Mouse (Mus musculus): ENCODE measurements at regions not wholly inside any gene's neighbourhood (a gene's known extent, or its start where the extent isn't known, plus 50 kb on each side); places are given as distances from the start of the nearest gene placed in this dataset.
A peak's percentile ranks its signal among the peaks of the same experiment; 100 is the strongest.

DNA sequence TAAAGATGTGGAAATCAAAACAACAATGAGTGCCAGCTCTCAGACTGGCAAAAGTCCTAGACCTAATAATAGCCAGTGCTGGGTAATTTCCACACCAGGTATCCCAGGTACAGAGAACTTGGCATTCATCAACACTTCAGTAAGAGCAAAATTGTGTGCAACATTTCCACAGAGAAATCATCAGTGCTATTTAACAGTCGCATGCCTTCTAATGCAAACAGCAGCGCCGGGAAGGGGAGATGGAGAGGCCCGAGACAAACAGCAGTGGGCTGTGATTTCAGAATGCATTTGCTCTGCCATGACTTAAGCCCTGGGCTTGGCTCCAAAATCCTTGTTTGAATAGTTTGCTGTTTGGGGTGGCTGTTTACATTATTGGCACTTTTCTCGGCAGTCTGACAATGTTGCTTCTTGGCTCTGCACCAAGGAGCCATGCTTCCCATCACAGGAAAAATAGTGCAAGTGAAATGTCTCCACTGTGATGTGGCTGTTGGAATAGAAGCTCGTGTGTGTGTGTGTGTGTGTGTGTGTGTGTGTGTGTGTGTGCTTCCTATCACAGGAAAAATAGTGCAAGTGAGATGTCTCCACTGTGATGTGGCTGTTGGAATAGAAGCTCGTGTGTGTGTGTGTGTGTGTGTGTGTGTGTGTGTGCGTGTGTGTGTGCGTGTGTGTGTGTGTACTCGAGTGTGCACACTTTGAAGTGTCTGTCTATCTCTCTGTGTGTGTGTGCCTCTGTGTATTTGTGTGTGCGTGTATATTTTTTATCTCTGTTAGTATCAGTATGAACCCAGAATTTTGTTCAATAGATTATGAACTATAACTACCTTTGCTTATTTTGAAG lies 190.1 kb upstream of the Cdyl start:
- DNase-seq (ENCODE audit: low spot score in 2 of 2), result peak in 1 of 2 experiments; percentile 36

DNA sequence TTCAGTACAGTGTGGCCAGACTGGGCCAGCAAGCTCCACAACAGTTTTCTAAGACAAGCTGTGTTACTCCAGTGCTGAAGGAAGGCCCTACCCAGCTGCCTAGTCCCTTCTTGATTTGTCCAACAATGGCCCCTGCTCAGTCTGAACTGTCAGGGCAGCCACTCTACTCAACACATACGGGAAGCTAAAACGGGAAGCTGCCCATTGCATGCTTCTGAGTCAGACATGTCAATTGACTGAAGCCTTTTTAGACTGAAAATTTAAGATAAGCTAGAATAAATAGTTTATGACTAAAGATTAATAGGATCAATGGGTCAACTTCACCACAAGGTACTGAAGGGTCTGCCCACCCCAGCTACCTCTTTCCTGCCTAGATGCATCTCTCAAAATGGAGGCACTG lies 181.4 kb upstream of the Cdyl start:
- no peak for DNase-seq (ENCODE audit: low spot score in 2 of 2)

DNA sequence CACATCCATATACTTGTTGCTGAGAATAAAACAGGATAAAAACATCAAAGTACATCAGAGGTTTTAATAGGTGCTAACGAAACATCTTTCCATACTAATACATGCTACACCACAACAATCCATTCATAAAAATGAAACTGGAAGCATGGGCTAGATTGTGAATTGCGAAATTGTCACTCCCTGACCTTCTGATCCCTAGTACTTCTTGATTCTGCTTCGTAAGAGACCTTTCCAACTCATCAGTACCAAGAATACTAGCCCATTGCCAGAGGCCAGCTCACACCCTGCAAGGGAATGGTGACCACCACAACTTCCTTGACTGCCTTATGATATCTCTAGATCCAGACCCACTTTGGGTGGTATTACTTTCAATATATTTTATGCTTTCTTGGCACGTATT lies 177.3 kb upstream of the Cdyl start:
- no peak for DNase-seq (ENCODE audit: low spot score in 2 of 2)

DNA sequence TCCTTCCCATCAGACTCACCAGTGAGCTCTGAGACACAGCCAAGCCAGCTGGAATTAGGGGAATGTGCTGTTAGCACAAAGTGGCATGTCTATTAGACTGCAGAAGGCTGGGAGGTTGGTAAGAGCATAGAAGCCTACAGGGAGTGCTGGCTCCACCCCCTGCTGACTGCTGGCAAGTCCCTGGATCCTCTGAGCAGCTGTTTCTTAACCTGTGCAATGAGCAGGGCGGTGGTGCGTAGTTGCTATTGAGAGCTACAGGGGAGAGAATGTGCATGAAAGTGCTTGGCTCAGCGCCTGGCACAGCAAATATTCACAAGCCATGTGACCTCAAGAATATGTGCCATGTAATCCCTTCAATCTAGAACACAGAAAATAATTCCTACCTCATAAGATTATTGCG lies 173.5 kb upstream of the Cdyl start:
- no peak for DNase-seq (ENCODE audit: low spot score in 2 of 2)

DNA sequence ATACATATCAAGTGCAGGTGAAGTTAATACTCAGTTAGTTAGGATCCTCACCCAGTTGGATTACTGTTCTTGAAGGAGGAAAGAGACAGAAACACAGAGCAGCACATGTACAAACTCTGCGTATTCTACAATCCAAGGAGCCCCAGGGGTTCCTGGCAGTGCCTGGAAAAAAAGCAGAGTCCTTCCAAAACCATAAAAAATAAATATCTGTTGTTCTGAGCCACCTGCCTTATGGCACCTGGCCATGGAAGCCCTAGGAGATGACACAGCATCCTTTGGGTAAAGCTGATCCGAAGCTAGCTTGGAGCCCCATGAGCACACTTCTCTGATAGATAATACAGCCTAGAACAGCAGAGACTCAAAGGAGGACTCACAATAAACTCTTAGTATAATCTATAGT lies 159.9 kb upstream of the Cdyl start:
- DNase-seq (ENCODE audit: low spot score in 2 of 2), result no peak

DNA sequence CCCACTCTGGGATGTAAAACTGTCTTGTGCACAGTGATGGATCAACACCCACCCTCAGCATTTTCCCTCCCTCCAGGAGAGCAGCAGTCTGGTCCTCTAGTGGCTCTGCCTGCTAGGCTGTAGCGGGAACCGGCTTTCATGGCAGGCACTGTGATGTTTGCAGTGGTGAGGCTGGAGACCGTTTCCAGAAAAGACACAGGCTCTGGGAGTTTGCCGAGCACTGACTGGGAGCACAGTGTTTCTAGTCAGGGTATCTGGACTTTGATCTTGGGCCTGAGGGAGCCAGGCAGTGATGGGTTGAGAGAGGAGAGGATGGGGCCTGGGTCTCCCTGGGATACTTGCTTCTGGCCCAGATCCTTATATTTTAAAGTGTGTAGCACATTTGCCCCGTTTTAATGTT lies 158.7 kb upstream of the Cdyl start:
- no peak for DNase-seq (ENCODE audit: low spot score in 2 of 2)

DNA sequence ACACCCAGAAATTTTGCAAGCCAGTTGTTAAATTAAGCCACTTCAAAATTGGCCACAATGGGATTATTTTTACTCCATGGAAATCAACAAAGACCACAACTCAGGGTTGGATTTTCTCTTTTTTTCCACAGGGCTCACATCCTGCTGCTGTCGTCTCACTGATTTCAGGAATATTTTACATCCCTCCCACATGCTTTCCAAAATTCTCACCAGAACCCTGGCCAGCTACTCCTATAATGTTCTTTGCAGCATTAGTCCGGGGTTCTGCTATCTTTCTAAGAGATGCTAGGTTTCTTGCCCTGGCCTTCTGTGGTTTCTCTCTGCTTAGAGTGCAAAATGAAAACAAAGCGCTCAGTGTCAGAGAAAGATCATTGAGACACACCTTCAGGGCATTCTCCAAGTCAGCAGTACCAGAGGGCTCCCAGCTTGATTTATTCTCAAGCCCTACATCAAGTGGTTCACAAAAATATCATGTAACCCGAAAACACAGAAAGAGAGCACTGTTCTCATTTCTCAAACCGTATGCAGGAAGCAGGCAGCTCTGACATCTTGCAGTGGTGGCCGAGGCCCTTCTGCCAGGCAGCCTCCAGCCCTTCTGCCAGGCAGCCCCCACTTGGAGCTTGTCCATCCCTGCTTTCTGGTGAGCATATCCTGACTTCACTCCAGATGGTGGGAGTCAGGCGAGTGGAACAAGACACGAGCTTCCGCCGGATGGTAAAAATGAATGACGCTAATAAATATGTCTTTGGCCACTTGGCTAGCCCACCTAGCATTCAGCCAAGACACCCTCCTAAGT lies 158.1 kb upstream of the Cdyl start:
- no peak for DNase-seq (ENCODE audit: low spot score in 2 of 2)

DNA sequence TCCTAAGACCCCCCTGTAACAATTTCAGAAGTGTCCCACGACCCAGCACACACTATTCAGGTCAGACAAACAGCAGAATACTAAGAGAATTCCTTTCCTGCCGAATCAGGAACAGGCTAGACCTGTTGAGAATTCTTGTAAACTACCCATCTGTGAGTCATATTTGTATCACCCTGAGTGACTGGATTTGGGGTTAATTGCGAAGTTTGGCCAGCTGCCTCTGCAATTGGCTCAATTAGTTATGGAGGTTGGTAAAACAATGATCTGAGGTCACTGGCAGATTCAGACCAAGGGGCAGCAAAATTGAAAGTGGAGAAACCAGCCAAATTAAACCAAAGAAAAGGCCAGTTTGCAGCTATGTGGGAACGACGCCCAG lies 157.5 kb upstream of the Cdyl start:
- DNase-seq (ENCODE audit: low spot score in 2 of 2), result peak in 1 of 2 experiments; percentile 18

DNA sequence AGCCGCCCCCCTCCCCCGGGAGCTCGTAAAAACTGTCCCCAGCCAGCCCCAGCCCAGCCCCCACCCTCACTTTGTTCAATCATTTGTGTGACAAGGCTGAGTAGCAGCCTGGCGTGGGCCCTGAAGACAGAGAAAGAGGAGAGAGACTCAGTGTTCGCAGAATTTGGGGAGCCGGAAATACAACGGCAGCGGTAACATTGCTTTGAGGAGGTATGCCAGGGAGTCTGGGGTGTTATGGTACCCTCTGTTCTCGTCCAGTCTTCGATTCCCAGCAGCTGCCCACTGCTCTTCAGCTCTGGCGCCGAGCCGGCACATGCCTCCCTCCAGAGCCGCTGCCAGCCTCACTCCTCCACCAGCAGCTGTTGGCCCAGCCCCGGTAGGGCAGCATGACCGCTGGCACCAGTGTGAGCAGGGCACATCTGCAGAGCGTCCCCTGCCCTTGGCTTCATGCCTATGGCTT lies 156.2 kb upstream of the Cdyl start:
- peak in 1 of 2 experiments; percentile 20 for DNase-seq (ENCODE audit: low spot score in 2 of 2)

DNA sequence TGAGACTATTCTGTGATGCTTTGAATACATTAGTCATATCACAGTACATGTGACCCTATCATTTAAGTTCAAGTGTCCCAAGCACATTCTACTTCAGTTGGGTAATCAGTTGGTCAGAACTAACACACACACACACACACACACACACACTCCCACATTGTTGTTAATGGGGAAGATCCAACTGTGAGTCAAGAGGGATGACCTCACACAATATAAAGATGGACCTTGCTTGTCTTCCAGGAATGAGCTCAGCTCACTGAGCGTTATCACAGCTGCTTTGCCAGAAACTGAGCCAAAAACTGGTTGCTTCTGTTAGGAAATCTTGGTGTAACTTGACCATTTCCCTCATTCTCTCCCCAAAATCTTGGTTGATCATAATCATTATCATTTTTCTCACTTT lies 152.4 kb upstream of the Cdyl start:
- DNase-seq (ENCODE audit: low spot score in 2 of 2), result no peak

DNA sequence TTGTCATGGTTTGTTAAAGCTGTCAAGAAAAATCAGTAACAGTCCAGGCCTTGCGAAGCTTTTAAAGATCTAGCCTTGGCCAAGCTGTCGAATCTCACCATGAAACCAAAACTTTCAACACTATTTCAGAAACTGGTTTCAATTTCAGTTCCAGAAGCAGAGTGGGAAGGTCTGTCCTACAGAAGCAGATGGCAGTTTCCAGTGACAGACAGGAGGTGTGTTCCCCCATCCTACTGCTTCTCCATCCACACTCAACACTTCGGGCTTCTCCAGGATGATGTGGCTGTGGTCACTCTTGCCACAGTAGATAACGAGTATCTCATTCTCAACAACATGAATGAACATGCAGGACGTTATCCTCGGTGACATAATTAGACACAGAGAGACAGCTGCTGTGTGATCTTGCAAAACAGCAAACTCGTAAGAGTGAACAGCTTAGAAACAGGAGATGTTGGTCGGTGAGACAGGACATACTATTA lies 147.6 kb upstream of the Cdyl start:
- no peak for DNase-seq (ENCODE audit: low spot score in 2 of 2)

DNA sequence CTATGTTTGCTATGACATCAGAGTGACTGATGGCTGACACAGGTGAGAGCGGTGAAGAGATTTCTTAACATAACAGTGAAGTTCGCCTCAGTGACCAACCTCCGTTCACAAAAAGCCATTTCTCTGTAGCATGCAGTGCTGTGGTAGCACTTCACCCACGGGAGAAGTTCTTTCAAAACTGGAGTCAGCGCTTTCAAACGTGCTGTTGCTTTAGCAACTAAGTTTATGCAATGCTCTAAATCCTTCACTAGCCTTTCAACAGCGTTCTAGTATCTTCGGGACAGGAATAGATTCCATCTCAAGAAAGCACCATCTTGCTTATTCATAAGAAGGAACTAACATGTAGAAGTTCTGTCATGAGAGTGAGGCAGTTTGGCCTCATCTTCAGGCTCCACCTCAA lies 146.5 kb upstream of the Cdyl start:
- DNase-seq (ENCODE audit: low spot score in 2 of 2), result no peak

DNA sequence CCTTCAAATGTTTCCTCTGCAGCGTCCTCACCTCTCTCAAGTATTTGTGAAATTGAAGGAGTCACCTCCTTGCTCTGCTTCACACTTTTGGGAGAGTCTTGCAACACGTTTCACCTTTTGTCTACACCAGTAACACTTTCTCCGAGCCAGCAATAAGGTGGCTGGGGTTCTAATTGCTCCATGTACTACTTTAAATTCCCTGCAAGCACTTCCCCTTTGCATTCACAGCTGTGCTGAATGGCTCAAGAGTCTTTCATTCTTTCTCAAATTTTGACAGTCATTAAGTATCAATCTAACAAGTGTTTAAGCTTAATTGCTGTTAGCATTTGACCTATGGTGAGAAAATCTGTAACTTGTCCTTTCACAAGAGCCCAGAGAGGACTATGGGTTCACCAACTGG lies 144.3 kb upstream of the Cdyl start:
- no peak for DNase-seq (ENCODE audit: low spot score in 2 of 2)

DNA sequence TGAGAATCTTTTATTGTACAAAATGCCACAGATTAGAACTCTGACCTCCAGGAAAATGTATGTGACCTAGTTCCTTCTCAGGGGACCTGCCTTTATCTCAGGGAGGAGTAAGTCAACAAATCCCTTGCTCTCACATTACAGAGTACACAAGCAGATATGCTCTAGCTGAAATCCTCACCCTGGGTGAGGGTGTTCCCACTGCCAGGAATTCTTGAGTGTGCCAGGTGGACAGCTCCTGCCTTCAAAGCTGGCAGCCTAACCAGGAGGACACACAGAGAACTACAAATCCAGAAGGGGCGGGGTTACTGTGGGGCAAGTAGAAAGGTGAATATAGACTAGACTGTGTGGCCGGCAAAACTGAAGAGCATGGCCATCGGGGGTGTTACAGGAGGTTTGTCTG lies 141.9 kb upstream of the Cdyl start:
- no peak for DNase-seq (ENCODE audit: low spot score in 2 of 2)

DNA sequence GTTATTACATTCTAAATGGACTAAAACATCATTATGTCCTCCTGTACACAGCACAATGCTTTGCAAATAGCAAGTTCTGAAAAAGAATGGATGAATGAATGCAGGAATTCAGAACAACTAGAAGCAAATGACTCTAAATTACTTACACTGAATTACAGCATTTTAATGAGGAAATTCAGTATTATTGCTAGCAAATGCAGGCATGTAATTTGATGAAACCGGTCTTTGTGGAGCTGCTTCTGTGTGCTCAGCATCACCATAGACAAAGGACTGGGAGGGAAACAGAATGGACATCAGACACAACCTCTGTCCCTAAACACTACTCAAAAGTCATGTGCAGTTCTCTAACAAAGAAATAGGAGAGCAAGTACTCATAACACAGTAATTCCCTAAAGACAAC lies 137.4 kb upstream of the Cdyl start:
- DNase-seq (ENCODE audit: low spot score in 2 of 2), result no peak

DNA sequence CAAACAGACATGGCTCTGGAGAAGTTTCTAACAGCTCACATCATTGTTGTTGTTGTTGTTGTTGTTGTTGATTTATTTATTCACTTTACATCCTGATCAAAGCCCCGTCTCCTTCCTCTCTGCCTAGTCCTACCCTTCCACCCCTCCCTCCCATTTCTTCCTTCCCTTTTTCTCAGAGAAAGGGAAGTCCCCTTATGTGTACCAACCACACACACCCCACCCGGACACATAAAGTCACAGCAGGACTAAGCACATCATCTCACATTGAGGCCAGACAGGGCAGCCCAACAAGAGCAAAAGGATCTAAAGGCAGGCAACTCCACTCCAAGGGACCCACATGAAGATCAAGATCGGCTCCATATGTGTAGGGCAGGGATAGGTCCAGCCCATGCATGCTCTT lies 130.1 kb upstream of the Cdyl start:
- no peak for DNase-seq (ENCODE audit: low spot score in 2 of 2)

DNA sequence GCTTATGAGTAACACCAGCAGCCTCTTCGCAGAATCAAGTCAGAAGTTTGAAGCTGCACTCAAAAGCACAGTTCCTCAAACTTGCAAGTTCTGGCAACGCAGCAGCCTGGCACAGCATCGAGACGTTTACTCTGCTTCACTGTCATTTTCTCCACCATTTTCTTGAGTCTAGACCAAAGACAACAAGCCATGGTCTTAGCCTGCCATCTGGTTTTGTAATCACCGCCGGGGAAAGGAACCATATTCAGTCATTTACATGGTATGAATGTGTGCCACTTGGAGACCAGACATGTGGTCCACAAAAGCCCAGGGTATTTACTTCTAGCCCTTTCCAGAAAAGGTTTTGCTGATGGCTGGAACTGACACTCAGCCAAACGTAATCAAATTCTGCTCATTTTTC lies 122.5 kb upstream of the Cdyl start:
- no peak for DNase-seq (ENCODE audit: low spot score in 2 of 2)

DNA sequence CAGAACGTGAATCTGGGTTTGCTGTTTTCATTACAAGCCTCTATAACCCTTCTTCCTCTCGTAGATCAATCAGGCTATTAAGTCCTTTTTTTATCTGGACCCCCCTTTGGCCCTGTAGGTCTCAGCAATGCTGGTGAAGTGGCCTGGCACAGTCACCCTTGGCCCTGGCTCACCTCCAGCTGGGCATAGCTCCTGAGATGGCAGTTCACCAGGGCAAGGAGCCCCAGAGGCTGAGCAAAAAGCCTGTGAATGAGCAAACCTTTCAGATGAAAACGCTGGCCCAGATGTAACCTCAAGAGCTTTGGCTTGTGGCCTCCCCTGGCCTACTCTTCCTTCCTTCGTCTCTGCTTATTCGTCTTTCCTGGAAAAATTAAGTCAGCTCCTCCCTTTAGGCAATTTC lies 121.7 kb upstream of the Cdyl start:
- DNase-seq (ENCODE audit: low spot score in 2 of 2), result no peak

DNA sequence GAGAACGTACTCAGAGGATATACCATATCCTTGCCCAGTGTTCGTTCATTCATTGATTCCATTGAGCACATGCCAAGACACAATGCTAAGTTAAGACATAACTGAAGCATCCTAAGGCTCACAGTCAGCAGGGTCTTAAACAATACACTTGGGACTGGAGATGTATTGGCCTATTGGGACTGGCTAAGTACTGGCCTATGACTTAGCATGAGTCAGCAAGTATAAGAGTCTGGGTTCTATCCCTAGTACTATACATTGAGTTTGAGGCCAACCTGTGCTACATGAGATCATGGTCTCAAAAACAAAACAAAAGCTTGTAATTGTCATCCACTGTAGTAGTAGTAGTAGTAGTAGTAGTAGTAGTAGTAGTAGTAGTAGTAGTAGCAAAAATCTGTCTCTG lies 119.2 kb upstream of the Cdyl start:
- no peak for DNase-seq (ENCODE audit: low spot score in 2 of 2)

DNA sequence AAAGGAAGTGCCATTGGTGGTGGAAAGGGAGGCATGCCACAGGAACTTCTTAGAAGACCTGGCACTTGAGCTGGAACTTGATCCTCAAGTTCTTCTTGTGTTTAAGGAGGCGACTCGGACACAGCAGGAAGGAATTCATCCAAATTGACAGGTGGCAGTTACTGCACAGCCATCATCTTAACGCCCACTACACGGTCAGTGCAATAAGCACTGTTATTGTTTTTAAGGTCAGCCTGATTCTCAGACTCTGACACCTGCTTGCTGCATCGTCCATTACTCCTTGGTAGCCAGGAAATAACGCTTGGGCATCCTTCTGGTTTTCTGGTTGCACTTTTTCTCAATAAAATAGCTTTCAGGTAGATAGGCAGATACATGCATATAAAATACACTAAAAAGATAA lies 118.6 kb upstream of the Cdyl start:
- no peak for DNase-seq (ENCODE audit: low spot score in 2 of 2)

DNA sequence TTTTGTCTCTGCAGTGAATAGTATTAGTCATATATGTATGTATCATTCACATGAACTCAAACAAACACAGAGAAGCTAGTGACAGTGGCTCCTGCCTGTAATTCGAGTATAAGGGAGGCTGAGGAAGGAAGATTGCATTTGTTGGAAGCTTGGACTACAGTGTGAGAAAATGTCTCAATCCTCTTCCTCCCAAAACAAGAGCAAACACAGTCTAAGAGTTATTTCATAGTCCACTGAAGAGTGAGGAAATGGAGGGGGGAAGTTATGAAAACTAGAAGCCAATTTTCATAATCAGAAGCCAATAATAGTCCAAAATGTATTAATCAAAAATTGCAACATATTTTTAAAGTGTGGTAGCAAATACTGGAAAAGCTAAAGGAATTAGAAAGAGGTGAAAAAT lies 95.6 kb upstream of the Cdyl start:
- DNase-seq (ENCODE audit: low spot score in 2 of 2), result no peak

DNA sequence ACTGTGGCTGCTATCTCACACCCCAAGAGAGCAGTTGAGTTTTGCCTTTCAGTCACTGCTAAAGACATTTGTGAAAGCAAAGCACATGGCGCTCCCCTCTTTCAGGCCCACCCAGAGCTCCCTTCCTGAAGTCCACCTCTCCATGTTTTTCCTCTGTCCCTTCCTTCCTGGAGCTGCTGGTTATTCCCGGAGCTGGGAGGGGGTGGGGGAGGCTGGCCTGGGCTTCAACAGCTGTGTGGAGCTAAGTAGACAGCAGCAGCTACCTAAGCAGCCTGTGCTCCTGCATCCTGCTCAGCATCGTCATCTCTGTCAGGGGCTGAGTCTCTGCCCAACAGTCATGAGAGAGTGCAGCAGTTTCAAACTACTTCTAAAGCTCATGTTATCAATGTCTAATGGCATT lies 78.0 kb upstream of the Cdyl start:
- DNase-seq (ENCODE audit: low spot score in 2 of 2), result no peak

DNA sequence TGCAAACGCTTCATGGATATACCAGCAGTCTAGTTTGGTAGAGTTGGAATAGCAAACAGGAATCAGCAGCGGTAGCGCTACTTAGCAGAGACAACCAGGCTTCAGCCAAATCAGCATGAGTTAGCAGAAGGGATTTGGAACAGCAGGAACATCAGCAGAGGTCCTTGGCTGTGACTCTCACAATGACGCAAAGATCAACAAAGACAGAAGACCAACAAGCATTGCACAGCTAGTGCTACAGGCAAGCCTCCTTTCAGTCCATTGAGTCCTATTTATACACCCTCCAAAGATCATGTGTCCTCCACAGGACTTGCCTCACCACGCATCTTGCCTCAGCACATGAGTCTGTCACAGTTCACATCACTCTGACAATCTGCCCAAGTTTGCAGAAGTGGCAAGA lies 61.6 kb upstream of the Cdyl start:
- no peak for DNase-seq (ENCODE audit: low spot score in 2 of 2)
